Mouse (Mus musculus) thymus, postnatal 0 days (tissue): ENCODE results near the gene Ltf. TPM values are rescaled to one million over a fixed set of nuclear protein-coding genes. Genes with fewer than 3 reads are reported as not detected.

Source experiments
- DNase-seq: peaks from one replicate; pipeline ENCODE4 v3.0.0-alpha.2; 2015; ENCODE audit warnings: low spot score
- polyA plus RNA-seq: library from polyadenylated mRNA; unstranded; fragments of >200 nt; fragmentation: Nextera tagmentation; extraction: Ambion mirVana; gene quantifications from 2 replicates; pipeline ENCODE4 v1.2.1, GENCODE M21; 2015

Gene Ltf
- polyA plus RNA-seq: 2.4 and 8.0 TPM in 2 replicates

- no peak for DNase-seq
Measured at GRCm38 (mm10) chr9:111019022-111019421, at the start of gene Ltf. Ltf (plus strand) TSS chr9:111019271.

- no peak for DNase-seq
Measured at GRCm38 (mm10) chr9:110979411-110979810, 39.7 kb upstream of the Ltf start.

GRCm38 (mm10) chr9:110982351-110982750 is 36.7 kb upstream of the Ltf start:
- DNase-seq: no peak

GRCm38 (mm10) chr9:110984096-110984495 is 35.0 kb upstream of the Ltf start:
- no peak for DNase-seq

- DNase-seq: no peak
Measured at GRCm38 (mm10) chr9:110985541-110985940, 33.5 kb upstream of the Ltf start.

- DNase-seq: no peak
Measured at GRCm38 (mm10) chr9:110985951-110986350, 33.1 kb upstream of the Ltf start.

- DNase-seq: no peak
Measured at GRCm38 (mm10) chr9:110987331-110987730, 31.7 kb upstream of the Ltf start.

- DNase-seq: no peak
Measured at GRCm38 (mm10) chr9:110988078-110988477, 31.0 kb upstream of the Ltf start.

GRCm38 (mm10) chr9:110989141-110989540 is 29.9 kb upstream of the Ltf start:
- DNase-seq: no peak

GRCm38 (mm10) chr9:110989543-110989942 is 29.5 kb upstream of the Ltf start:
- no peak for DNase-seq

- no peak for DNase-seq
Measured at GRCm38 (mm10) chr9:110990204-110990603, 28.9 kb upstream of the Ltf start, which contains the start of gene Rtp3. Rtp3 (minus strand) TSS chr9:110990583.

- DNase-seq: no peak
Measured at GRCm38 (mm10) chr9:110993281-110993709, 25.8 kb upstream of the Ltf start.

- peak; percentile 91 for DNase-seq
Measured at GRCm38 (mm10) chr9:110994716-110995172, 24.3 kb upstream of the Ltf start.

- DNase-seq: peak; percentile 90
Measured at GRCm38 (mm10) chr9:110997245-110997644, 21.8 kb upstream of the Ltf start.

GRCm38 (mm10) chr9:110999056-110999455 is 20.0 kb upstream of the Ltf start:
- no peak for DNase-seq

- no peak for DNase-seq
Measured at GRCm38 (mm10) chr9:110999856-111000255, 19.2 kb upstream of the Ltf start.

GRCm38 (mm10) chr9:111001621-111002020 is 17.4 kb upstream of the Ltf start:
- no peak for DNase-seq

GRCm38 (mm10) chr9:111003279-111003678 is 15.8 kb upstream of the Ltf start:
- no peak for DNase-seq

GRCm38 (mm10) chr9:111006544-111006943 is 12.5 kb upstream of the Ltf start:
- DNase-seq: no peak

- DNase-seq: no peak
Measured at GRCm38 (mm10) chr9:111009763-111010162, 9.3 kb upstream of the Ltf start.

- no peak for DNase-seq
Measured at GRCm38 (mm10) chr9:111011550-111011949, 7.5 kb upstream of the Ltf start.

GRCm38 (mm10) chr9:111012041-111012440 is 7.0 kb upstream of the Ltf start:
- no peak for DNase-seq

- no peak for DNase-seq
Measured at GRCm38 (mm10) chr9:111015658-111016057, 3.4 kb upstream of the Ltf start.

GRCm38 (mm10) chr9:111026791-111027190 is 7.7 kb downstream of the Ltf start:
- DNase-seq: no peak
